Mouse (Mus musculus) spleen, adult 18-20 months (tissue): ENCODE data around the gene Gm9887.
A peak's percentile ranks its signal among the peaks of the same experiment; 100 is the strongest.
"Not testable (repeated sequence)": the region's sequence is repeated elsewhere in the genome, so short reads cannot be mapped to it uniquely, and the experiment has no call there.

ENCODE experiments used
- DNase-seq, 2 experiments: peaks; one replicate each; pipeline ENCODE4 v3.0.0; 2022; ENCODE audit warnings: mixed read lengths in 2 of 2

Gene Gm9887

DNA sequence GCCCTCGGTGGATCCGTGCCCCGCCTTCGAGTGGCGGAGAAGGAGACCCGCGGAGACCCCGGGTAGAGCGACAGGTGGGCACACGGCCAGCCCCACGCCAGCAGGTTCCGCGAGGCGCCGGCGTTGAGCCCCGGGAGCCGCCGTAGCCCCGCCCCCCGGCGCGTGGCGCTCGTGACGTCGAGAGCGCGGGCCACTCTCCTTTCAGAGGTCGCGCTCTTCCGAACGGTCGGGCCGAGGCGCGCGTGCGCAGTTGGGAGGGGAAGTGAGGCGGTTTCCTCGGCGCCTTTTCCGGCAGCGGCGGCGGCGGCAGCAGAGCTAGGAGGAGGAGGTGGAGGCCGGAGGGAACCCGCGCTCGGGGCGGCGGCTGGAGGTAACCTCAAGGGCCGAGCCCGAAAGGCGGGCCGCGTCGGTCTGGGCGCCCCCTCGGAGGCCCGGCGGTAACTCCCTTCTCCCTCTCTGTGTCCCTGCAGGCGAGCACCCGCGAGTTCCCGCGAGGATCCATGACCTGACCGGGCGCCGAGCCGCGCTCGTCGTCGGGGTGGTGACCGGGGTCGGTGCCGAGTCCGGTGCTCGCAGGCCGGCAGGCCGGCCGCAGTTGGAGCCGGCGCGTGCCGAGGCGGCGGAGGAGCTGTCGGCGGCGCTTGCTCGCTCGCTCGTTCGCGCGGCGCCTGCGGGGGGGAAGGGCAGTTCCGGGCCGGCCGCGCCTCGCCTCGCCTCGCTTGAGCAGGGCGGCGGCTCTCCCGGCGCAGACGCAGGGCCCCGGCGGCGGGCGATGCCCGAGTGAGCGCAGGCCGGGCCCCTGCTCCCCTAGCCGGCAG is at the start of gene Gm9887, which contains the start of gene Arf6:
Gene Gm9887, minus strand, starts transcription at position 605 of the 818 bp plus-strand sequence.
Gene Arf6, plus strand, starts transcription at position 297 of the 818 bp plus-strand sequence.
- DNase-seq = peak; percentile 98

DNA sequence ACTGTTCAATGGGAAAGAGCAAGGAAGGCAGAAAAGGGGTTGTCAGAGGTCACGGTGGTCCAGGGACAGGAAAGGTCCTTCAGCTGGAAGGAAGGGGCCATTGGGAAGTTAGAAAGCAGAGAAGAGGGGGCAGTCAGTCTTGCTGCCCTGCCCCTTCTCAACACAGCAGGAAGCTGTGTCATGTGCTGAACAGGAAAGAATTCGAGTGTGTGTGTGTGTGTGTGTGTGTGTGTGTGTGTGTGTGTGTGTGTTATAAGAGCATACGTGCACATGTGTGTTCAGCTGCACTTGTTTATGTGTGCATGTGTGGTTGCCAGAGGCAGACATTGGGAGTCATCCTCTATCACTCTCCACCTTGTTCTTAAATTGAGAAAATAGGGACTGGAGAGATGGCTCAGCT is 48.5 kb upstream of the Gm9887 start:
- DNase-seq = peak in 1 of 2 experiments; percentile 43

DNA sequence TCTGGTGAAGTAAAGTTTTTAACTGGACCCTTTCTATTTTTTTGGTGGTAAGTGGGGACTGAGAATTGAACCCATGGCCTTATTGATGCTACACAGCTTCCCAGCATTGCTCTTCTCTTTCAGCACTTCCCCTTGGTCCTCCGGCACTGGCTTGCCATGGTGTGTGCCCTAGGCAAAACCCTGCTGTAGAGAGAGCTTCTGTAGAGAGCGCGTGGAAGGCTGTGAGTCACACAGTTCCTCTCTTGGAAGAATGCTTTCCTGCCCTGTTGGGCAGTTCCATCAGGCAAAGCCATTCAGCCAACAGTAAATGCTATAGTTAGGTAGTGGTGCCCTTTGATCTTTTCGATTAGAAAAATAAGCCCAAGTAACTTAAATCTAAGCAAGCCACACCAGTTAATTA is 47.3 kb upstream of the Gm9887 start:
- no peak for DNase-seq

DNA sequence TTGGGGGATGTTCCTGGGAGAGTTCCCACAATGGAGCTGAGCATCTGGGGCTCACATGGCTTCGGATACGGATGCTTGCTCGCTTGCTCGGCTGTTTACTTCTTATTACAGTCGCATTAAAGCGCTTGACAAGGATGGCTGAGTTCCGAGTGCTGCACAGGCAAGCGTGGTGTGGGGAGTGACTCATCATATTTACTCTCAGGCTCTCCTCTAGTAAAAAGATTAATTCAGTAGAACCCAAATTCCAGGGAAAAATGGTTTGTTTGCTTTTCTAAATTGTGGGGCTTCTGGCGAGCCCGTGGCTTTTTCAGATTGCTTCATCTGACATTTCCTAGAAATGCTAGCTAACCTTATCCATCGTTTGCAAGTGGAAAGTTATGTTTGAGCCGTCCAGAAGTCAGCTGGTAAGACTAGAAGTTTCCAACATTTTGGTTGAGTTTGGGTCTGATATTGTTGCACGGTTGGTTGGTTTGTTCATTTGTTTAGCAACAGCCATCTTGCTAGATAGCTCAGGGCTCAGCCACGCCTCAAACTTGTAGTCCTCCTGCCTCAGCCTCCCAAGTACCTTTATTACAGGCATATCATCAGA is 46.9 kb upstream of the Gm9887 start:
- no peak for DNase-seq

GRCm38 (mm10) chr12:69418606-69419005 is 46.3 kb upstream of the Gm9887 start:
- DNase-seq = no peak

- DNase-seq = peak; percentile 26 to 41
These were observed 45.5 kb upstream of the Gm9887 start for GRCm38 (mm10) chr12:69417701-69418291.

DNA sequence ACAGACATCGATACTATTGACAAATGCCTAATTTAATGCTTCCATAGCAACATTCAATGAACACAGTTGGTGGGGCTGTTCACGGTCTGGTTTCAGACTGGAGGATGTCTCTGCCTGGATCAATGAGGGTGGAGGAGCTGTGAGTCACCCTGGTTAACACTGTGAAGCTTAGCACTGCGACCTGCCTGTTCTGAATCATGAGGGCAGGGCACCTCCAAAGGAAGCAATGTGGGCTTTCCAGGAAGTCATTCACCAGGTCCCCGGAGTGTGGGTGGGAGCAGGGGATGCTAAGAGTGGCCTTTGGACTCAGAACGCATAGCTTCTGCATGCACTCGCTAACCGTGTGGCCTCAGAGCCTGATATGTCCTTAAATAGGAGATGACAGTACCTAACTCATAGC is 44.5 kb upstream of the Gm9887 start:
- no peak for DNase-seq

DNA sequence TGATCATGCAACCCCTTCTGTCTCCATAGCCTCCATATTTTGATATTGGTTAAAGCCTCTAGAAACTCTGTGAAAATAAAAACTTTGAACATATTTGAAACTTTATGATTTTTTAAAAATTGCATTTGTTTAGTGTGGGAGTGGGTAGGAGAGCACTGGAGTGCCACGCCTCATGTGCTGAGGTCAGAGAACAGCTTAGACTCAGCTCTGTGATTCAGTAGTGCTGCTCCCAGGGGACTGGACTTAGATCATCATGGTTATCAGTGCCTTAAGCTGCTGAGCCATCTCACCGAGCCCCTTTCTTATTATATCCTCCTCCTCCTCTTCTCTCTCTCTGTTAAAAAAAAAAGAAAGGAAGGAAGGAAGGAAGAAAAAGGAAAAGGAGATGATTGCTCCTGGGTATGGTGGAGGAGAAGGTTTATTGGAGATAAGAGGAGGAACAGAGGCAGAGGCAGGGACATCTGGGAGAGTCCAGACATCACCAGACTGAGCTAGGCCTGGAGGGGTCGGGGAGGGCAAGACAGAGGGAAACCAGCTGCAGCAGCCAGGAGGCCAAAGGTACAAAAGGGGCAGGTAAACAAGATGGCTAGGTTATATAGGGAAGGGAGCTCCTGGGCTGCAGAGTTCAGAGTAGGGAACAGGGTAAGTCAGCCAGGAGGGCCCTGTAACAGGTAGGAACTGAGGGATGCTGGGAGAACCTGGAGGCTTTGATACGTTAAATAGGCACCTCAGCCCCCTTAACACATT is 42.7 kb upstream of the Gm9887 start:
- no peak for DNase-seq

DNA sequence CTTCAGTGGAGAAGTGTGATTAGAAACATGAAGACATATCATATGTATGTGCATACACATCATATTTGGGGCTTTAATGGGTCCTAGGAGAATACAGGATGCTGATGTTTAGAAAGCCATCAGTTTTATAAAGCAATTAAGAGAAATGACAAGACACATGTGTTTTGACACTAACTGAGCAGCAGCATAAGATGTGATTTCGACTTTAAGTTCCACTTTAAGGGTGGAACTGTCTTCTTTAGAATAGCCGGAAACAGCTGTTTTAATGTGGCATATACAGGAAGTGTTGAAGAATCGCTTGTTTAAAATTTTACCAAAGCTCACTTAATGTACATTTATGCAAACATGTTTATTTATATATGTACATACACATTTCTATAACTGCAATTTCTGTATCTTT is 41.0 kb upstream of the Gm9887 start:
- DNase-seq = no peak

DNA sequence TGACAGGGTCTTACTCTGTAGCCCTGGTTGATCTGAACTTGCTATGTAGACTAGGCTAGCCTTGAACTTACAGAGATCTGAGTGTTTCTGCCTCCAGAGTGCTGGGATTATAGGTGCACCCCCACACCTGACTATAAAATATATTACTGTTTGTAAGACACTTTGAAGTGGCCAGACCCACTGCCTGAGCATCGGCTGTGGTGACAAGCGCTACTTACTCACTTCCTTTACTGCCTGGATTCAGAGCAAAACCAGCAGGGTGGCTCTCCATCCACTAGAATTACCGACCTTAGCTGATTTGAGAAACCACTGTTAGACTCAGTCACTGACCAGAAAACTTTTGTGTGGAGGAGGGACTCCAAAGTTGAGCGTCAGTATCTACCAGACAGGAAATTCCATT is 39.7 kb upstream of the Gm9887 start:
- no peak for DNase-seq

DNA sequence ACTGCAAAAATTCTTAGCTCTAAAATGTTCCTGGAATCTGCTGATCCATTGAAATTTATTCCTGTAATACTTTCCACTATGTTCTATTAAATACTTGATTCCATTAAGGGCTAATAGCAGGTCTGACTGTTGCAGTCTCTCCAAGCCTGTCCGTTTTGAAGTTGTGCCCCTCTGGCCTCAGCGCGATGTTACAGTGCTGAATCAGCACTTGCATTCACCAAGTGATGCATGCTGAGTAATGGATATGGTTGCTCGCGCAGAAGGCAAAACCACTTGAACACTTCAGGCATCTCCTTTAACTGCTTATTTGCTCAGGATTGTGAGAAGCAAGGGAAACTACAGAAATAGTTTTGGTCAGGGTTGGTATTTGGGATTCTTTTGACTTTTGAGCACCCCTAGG is 38.5 kb upstream of the Gm9887 start:
- no peak for DNase-seq

- DNase-seq = no peak
These were observed 30.4 kb upstream of the Gm9887 start for GRCm38 (mm10) chr12:69402594-69403167.

DNA sequence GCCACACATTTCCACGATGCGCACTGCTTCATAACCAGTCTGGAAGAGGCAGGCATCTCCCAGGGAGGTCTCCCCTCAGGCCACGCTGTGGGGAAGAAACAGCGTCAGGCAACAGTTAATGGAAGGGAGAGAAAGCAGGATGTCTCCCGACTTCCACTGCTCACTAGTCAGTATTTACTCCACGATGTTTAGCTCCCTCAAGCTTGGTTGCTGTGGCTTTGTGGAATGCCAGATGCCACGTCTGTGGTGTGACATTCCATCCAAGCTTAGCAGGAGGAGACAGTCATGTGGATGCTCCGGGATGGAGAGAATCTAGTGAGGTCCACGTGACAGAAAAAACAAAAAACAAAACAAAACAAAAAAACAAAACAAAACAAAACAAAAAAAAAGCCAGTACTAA is 29.8 kb upstream of the Gm9887 start:
- DNase-seq = no peak

DNA sequence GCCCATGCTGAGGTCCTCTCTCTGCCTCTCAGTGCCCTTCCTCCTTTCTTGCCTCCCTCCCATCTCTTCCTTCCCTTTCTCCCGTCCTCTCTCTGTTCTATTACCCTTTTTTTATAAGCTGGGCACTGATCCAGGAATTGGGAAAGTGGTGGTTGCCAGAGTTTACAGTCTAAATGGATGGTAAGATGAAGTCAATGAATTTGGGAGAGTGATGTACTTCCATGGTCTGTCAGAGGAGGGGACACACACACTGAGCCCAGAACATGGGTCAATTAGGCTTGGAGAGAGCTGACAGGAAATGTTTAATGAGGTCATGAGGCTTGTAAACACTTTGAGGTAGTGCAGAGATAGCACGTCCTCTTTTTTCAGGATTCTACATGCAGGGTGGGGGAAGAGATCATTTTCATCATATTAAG is 28.6 kb upstream of the Gm9887 start:
- DNase-seq = no peak

DNA sequence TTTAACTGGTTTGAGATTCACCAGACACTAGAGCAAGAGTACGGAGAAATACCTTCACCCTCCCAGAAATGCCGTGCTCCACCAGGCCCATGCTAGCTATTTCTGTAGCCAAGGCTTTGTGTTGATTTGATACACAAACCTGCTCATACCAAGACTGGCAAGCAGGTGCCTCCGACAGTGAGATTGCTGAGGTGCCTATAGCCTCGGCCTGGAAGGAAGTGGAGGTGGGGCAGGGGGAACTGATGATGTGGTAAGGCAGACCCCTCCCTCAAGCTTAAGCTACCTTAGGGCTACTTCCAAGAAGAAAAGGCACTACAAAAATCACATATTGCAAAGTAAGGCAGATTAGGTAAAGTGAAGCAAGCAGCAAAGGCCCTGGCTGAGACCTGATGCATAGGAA is 28.1 kb upstream of the Gm9887 start:
- DNase-seq = no peak

DNA sequence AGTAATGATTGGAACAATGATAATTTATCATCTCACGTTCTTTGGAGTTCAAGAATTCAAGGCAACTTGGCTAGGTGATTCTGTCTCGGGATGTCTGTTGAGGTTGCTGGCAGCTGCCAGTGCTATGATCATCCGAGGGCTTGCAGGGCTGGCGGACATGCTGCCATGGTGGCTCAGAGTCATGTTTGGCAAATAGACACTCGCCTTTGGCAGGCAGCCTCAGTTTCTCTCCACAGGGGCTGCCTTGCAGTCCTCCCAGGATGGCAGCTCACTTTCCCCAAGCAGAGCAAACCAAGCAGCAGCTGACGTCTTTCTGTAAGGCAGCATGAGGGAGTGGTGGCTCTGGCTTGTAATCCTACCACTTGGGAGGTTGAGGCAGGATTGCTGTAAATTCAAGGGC is 22.2 kb upstream of the Gm9887 start:
- DNase-seq = no peak

- DNase-seq = no peak
These were observed 20.8 kb upstream of the Gm9887 start for GRCm38 (mm10) chr12:69393076-69393475.

GRCm38 (mm10) chr12:69390000-69390698 is 17.9 kb upstream of the Gm9887 start:
- DNase-seq = no peak

DNA sequence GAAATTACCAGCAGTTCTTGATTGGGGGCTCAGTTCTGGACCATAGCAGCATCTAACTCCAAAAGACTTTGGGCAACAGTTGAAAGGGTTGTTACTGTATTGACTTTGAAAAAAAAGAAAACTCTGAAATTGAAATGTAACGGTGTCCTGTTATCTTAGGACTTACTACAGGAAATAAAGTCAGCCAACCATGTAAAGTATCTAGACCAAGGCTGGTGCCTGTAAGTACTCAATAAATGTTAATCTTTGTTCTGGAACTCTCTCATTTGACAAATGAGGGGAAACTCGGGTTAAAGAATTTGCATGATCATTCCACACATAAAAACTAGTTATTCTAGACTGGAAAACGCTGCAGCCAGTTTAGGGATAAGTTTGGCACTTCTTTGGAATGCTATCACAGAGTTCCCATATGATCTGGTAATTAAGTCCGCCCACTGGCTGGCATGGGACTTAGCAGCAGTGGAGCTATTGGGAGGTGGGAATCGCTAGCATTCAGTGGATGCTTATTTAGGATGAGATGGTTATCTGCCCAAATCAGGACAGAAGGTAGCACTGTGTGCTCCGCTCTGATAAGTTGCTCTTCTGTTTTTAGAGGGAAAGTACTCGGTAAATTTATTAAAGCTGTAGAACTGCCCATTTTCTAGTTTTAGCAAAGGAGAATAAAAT is 17.1 kb upstream of the Gm9887 start:
- DNase-seq = no peak

DNA sequence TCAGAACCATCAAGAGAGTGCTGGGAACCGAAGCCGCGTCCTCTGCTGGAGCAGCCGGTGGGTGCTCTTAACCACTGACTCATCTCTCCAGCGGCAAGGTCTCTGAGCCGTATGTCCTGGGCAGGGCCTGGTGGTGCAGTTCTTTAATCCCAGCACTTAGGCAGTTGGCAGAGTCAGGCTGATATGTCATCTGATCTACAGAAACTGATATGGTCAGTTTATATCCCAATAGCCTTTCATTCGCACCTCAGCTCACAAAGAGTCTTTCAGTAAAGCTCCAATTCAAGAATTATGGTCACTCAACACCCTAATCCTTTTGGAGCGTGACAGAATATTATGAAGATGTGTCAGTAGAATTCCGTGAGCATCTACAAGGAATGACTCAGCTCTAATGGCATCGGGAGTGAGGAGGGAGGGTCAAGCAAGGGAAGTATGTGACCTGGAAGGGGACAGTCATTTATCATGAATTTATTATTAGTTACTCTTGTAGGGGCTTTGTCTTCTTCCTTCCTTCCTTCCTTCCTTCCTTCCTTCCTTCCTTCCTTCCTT is 16.1 kb upstream of the Gm9887 start:
- no peak for DNase-seq

DNA sequence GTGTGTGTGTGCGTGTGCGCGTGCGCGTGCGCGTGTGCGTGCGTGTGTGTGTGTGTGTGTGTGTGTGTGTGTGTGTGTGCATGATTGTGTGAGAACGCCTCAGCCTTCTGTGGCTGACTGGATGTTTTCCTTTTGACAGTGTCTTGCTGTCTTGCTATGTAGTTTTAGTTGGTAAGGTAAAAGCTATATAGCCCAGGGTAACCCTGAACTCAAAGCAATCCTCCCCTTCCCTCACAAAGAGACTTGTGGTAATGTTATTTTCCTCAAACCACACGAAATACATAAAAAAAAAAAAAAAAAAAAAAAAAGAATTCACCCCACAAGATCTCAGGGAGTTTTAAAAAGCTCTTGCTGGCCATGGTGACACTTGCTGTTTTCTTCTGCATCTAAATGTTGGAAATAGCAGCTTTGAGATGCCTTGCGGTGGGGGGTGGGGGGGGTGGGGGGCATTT is 14.0 kb upstream of the Gm9887 start:
- DNase-seq = not testable (repeated sequence)
